Mouse (Mus musculus) left cerebral cortex, postnatal 36 days (tissue): ENCODE results near the gene Scube2. TPM values are rescaled to one million over a fixed set of nuclear protein-coding genes. Genes with fewer than 3 reads are reported as not detected.

Source experiments
- DNase-seq, 2 experiments: peaks; one replicate each; pipeline ENCODE4 v3.0.0; 2021 to 2022; ENCODE audit warnings: low spot score in 2 of 2, mixed read lengths in 1 of 2
- intact Hi-C: fragments of 180-260 bp; cut with DNase I; formaldehyde crosslinking; loops from one replicate; pipeline ENCODE4 v1.15.1; 2025
- total RNA-seq, 2 experiments: library from RNA; stranded (reverse); gene quantifications; 2 replicates each; pipeline ENCODE4 v1.2.3; 2021

Scube2 gene
- total RNA-seq, 2 experiments from 2014 or later, result 0.94 to 1.2 TPM

DNA sequence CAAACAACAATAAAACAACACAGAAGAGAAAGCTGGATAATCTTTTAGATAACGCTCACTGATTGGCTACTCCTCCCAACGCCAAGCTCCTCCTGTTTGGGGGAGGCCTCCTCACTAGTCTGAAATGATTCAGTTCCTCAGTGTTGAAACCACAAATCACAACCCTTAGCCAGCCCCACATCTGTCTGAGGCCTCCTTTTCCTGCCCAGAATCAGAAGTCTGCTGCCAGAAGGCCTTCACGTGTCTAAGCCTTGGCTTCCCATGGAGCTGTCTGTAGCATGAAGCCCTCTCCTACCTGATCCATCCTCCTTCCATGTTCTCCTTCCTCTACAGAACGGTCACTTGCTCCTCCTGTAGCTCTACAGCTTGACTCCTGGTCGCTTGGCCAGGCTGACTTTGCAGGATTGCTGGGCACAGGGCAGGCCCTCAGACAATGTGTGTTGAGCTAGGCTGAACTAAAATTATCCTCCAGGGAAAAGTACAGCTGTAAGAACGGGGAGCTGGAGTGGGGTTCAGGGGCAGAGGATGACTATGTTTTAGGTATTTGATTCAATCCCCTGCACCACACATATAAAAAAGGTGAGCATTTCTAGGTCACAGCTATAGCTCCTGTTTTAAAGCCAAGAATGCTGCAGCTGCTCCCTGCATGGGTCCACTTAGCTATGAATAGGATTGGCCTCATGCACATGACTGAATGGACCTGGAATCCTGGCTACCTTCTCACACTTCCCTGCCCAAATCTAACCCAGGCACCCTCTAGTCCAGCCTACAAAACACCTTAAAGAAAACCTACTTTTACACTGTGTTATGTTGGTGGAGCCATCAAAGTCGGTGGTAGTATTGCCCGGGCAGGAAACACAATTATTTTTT, 57.6 kb downstream of the Scube2 start:
- DNase-seq, result no peak
- intact Hi-C loops, result no loop called here

DNA sequence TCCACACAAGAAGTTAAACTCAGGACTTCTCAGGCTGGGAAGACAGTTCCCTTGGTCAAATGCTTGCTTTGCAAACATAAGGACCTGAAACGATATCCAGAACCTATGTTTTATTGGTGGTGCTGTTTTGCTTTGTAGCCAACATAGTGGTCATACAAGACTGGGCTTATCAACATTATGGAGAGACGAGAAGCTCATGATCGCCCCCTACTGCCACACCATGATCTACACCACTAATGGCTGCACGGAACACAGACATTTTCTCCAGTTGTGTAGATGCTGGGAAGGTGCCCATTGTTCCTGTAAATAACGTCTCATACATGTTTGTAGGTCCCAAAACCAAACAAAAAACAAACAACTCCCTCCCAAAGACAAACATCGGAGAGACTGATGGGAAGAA, 60.6 kb downstream of the Scube2 start:
- intact Hi-C loops, result loop anchor here (5.0 kb wide), 1 partner anchor 32 kb away; no protein-coding TSS in a partner anchor
- no peak for DNase-seq

DNA sequence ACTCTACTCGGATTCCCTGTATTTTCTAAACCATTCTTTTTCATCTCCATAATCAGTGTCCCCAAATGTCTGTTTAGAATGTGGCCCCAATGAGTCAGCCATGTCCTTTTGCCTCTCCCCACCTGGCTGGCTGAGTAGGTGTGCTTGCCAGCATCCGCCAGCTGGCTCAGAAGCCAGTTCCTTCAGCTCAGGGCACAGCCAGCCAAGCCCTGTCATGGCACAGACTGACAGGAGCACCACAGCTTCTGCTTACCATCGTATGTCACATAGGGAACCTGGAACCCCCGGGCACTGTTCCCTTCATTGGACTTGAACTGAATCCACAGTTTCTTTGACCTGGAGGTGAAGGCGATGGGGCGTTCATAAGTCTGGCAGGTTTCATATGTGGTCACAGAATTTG, 61.1 kb downstream of the Scube2 start:
- no peak for DNase-seq
- intact Hi-C loops, result loop anchor here (5.0 kb wide), 1 partner anchor 33 kb away; no protein-coding TSS in a partner anchor

DNA sequence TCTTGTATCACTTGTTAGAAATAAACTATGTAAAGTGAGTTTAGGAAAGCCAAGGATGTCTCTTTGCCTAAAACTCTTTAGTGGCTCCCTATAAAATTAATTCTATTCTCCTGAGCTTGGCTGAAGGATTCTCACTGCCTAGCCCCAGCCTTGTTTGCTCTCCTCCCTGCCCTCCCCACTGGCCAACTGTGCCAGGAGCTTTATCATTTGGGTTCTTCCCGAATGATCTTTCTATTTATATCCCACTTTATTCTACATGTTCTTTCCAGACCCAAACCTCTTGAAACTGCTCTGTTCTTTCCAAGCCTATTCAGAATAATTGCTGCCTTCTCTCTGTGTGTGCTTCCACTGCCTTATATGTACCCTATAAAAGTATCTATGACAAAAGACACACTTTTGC, 62.0 kb downstream of the Scube2 start:
- intact Hi-C loops, result loop anchor here (5.0 kb wide), 1 partner anchor 34 kb away; no protein-coding TSS in a partner anchor
- DNase-seq, result no peak

DNA sequence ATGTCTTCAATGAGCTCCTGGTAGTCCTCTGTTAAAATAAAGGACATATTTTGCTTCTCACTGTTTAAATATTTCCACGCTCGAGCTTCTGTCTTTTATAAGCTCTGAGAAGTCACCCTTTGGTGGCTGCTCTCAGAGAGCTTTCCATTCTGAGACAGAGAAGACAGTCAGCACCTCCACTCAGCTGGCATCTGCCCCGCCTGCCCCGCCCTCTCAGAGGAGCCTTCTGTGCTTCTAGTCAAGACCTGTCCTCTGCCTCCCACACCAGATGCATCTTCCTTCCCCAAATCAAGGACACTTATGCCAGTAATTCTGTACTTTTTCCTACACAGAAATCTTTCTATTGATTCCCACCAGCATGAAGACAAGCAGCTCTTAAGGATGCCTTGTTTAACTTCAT, 64.9 kb downstream of the Scube2 start:
- no peak for DNase-seq
- intact Hi-C loops, result loop anchor here (5.0 kb wide), 1 partner anchor 37 kb away; no protein-coding TSS in a partner anchor

DNA sequence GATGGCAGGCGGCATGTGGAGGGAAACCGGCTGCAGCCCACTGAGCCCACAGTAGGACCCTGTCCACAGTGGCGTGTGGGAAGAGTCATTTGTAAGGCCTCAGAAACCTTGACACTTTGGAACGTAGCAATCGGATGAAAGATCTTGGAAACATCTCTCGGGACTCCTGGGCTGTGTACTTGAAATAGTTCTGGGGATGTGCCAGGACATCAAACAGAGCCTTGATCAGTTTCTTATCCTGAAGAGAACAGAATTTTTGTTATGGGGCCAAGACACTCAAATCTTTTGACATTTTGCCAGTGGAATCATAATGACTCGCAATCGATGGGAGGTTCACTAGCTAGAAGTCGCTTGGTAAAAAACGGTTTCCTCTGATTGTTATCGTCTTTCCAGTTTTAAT, 66.3 kb downstream of the Scube2 start:
- intact Hi-C loops, result no loop called here
- no peak for DNase-seq

DNA sequence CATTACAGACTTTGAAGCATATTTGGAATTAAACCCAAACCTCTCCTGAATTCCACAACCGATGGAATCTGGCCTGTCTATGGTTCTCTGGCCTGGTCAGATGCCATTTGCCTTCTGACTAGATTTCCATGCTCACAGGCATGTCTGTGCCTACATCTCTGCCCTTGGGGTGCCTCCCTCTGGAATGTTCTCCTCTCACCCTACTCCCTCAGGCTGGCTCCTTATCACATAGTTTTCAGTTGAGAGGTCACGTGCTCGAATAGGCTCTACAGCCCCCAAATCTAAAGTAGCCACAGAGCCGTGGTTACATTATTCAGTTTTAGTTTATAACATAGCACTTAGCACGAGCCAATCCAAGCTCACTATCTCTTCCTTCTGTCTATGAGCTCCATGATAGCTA, 69.9 kb downstream of the Scube2 start:
- no peak for DNase-seq
- intact Hi-C loops, result no loop called here

DNA sequence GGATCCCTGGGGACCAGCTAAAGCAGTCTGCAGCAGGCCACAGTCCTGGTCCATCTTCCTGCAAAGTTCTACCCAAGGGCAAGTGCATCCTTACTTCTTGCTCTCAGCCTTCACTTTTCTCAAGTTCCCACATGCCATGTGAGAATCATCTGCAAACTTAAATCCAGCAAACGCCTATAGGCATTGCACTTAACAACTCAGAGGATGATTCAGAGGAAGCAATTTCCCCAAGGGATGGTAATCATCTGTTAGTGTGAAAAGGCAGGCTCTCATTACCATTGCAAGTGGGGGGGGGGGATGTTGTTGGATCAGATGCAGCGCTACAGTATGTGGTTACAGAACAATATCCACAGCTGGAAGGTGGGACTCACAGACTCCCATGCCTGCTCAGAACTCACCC, 70.9 kb downstream of the Scube2 start:
- intact Hi-C loops, result loop anchor here (5.0 kb wide), 1 partner anchor 83 kb away; no protein-coding TSS in a partner anchor

DNA sequence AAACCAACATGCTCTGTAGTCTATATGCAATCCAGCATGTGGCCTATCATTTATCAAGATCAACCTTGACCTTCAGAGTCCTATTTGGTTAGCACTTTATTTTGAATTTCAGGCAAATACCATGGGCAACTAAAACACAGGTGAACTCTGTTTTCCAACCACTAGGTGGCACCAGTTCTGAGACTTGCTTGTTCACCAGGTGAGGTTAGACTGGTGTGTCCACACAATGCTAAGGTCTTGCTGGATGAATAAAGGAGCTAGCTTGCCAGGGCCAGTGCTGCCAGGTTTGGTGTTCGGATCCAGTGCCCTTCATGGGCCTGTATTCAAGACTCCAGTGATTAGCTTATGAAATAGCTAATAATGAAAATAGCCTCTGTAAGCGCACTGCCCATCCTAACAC, 72.7 kb downstream of the Scube2 start:
- intact Hi-C loops, result loop anchor here (2.0 to 5.0 kb wide), 2 partner anchors 85 to 100 kb away; no protein-coding TSS in a partner anchor
- peak in 1 of 2 experiments; percentile 44 for DNase-seq

More for the DNA sequence above, 70.9 kb downstream of the Scube2 start:
- DNase-seq, result no peak

DNA sequence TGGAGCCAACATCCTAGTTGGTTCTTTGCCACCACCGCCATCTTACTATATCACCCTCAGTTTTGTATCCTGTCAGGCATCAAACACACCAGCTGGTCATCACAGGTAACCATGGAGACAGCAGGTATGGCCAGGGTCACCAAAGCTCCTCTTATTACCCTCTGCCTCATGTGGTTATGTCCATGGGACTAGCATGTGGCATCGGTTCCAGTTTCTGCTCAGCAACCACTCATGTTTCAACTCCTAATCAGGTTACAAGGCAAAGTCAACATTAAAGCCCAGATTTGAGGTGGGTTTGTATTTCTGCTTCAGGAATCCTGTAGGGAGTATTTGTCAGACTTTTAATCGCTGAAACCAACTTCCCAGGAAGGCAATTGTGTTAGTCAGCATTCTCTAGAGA, 74.7 kb downstream of the Scube2 start:
- intact Hi-C loops, result loop anchor here (5.0 kb wide), 1 partner anchor 86 kb away; no protein-coding TSS in a partner anchor

DNA sequence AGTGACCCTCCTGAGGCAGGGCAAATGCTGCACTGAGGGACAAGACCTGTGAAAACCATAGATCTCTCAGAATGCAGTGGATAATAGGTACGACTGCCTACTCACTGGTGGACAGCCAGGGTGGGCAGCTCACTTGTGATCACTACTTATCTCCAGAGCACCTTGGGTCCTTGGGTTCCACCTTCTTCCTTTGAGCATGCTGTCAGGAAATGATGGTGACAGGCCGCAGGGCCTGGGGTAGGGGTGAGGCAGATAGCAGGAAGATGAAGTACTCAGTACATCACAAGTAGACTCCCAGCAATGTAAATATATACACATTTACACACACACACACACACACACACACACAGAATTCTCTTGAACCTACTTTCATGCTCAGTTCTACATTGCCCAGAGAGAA, 77.6 kb downstream of the Scube2 start:
- intact Hi-C loops, result no loop called here
- DNase-seq, result no peak

More for the DNA sequence above, 74.7 kb downstream of the Scube2 start:
- no peak for DNase-seq

DNA sequence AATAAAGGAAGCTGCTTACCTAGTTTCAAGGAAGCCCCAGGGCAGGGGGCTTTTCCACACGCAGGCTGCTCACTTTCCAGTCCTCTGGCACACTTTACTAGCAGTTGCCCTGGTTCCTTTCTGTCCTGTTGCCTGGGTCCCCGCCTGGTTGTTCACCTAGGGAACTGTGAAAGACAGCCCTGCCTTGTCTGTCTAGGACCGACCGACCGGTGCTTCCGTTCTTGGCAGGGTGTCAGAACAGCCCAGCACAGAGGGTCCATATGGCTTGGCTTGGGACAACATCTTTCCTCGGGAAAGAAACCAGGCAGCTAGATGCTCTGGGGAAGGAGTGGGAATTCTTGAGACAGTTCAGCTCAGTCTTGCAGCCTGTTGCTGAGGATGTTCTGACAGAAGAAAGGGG, 82.2 kb downstream of the Scube2 start:
- no peak for DNase-seq
- intact Hi-C loops, result no loop called here

DNA sequence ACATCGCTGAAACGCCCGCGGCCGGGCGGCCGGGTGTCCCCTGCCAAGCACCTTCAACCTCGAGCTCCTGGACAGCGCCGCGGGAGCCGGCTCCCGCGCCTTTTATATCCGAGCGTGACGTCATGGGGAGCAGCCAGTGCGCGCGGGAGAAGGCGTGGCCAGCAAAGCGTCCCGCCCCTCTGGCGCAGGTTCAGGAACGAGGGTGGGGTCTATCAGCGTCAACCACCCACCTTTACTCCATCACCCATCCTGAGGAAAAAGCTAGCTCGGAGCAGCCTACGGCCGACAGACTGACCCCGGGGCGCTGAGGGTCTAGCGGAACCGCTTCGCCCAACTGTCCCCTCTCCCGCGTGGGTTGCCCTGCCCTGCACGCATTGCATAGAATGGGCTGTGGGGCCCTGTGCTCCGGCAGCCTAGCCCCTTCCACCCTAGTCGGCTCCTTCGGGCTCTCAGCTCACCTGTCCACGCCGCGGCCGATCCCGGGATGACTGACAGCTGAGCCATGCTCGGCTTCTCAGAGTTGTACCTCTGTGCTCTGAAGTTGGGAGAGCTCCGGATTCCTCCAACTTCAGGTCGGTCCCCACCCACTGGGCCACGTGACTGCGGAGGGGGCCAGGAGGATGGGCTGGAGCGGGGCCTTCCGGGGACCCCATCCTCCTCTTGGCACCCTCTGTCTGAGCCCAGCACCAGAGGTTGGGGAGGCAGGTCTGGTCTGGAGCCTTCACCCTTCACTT, 83.8 kb downstream of the Scube2 start, which contains the start of gene Nrip3:
Gene Nrip3 (minus strand): TSS at position 556 of the 734 bp plus-strand sequence.
- intact Hi-C loops, result no loop called here
- DNase-seq, result peak; percentile 71 to 73

DNA sequence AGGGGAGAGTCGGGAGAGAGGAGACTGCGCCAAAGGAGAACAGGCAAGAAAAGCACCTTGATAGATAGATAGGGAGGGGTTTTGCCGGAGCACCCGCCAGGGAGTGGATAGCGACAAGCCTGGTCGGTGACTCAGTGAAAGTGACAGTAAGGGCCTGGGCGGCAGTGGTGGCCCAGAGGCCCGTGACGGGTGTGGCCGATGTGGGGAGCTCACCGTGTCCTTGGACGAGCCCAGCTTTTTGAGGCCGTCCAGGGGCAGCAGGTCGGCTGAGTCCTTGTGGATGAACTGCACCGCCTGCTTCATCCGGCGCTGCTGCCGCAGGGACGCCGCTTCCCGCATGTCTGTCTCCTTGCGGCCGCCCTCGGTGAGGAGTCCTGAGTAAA, 84.4 kb downstream of the Scube2 start:
- no peak for DNase-seq
- intact Hi-C loops, result no loop called here

DNA sequence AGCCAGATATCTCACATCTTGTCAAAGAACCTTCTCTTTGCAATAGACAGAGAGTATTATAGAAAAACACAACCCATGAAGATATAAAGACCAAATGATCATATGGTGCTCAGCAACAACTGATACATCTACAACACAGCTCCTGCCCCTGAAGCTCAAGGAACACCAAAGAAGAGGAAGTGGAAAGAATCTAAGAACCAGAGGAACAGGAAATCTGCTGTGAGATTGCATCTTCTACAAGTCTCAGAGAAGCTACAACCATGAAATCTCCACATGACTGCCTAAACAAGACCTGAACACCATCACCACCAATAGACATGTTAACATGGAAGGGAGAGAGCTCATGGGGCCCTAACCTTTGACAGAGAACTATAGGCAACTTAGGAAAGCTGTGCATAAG, 93.2 kb downstream of the Scube2 start:
- intact Hi-C loops, result no loop called here
- no peak for DNase-seq

DNA sequence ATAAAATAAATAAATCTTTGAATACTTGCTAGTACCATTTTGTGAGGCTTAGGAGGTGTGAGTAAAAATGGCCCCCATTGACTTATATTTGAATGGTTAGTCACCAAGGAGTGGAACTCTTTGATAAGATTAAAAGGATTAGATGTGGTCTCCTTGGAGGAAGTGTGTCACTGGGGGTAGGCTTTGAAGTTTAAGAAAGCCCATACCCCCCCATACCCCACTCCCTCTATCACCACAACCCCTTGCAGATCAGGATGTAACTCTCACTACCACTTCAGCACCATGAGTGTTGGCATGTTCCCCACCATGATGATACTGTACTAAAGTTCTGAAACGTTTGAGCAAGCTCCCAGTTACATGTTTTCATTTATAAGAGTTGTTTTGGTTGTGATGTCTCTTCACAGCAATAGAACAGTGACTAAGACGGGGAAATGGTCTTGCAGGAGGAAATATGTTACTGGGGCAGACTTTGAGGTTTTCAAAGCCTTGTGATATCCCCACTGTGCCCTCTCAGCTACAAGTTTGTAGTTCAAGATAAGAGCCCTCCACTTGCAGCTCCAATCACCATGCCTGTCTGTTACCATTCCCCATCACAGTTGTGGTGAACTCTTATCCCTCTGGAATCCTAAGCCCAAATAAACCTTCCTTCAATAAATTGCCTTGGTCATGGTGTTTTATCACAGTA, 96.6 kb downstream of the Scube2 start:
- intact Hi-C loops, result no loop called here
- DNase-seq, result no peak

DNA sequence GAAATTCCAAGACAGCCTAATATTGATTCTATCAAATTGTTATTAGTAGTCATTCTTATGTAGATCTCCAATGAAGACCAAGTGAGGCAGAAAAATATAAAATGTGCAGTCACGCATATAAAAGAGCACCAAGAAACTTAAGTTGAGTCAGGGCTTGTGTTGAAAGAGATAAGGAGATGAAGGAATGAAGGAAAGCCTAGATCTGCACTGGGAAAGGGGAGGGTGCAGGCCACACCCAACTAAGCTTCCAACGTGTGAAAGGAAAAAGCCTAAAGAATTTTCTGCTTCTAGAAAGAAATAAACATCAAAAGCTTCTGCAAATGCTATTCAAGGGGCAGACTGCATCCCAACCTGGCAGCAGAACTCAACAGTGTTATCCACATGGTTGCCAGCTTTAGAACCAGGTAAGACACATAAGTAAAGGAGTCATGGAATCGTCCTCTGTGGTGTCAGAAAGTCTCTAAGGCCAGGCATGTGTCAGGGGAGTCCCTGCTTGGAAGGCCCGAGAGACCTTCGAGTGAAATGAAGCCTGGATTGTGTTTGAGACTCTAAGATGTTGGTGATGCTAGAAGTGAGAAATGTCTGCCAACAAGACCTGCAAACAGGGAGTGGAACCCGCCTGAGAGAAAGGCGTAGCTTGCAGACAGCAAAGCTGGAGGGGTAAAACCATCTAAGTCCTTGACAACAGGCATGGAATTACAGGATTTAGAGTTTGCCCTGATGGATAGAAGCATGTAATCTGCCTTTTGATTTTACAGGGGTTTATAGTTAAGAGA, 97.7 kb downstream of the Scube2 start:
- DNase-seq, result no peak
- intact Hi-C loops, result no loop called here

DNA sequence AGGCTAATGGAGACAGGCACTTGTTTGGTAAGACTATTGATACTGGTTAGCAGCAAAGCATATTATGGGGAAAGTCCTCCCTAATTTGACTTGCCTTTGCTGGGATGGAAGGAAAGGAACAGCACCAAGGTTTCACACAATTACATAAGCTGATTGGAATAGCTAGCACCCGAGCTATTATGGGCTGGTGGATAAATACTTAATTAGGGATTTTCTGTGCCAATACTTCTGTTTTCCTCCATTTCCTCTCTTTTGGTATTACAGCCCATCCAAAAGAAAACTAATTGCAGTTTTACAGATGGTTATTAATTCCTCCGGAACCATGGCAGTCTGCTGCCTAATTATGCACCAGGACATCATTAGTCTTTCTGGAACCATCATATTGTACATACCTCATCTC, 101.5 kb downstream of the Scube2 start:
- intact Hi-C loops, result no loop called here
- no peak for DNase-seq

DNA sequence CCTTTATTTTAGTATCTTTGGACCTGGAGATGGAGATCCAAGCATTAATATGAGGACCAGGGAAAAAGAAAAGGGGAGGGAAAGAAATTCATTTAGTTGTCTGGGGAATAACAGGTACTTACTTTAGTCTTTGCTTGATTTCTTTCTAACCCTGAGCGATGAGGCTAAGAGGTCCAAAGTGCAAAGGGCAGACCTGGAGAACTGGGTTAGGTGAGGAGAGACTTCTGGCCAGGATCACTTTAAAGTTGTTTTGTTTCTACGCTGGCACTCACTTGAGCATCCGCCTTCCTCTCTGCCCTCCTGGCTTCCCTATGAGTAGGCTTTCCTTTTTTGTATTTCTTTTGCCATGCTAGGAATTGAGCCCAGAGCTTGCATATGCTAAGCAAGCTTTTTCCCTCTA, 109.2 kb downstream of the Scube2 start:
- intact Hi-C loops, result loop anchor here (10.0 kb wide), 1 partner anchor 139 kb away; no protein-coding TSS in a partner anchor
- DNase-seq, result no peak
